Mouse (Mus musculus) thymus, postnatal 36 days (tissue): ENCODE results near the gene Slc44a3.

Source experiments
- DNase-seq, 2 experiments: peaks; one replicate each; pipeline ENCODE4 v3.0.0; 2022; ENCODE audit warnings: mixed read lengths in 2 of 2

Slc44a3 gene

DNA sequence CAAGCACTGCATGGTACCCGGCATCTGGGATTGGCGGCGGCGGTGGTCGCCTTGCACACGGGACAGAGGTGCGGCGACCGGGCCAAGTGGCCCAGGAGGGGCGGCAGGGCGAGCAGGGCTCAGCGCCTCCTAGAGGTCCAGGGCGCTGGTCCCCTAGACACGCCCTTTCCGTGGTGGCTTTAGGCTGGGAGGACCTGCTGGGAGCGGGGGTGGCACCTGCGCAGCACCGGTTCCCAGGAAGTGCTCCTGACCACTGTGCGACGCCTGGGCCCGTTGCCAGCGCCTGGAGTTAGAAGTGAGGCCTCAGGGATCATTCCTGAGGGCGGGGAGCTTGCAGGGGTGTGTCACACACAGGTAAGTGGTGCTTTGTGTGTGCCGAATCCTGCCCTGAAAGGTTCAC is at the start of gene Slc44a3:
Slc44a3 (minus strand) TSS at position 229 of the 400 bp plus-strand sequence.
- DNase-seq: peak; percentile 20 to 35

DNA sequence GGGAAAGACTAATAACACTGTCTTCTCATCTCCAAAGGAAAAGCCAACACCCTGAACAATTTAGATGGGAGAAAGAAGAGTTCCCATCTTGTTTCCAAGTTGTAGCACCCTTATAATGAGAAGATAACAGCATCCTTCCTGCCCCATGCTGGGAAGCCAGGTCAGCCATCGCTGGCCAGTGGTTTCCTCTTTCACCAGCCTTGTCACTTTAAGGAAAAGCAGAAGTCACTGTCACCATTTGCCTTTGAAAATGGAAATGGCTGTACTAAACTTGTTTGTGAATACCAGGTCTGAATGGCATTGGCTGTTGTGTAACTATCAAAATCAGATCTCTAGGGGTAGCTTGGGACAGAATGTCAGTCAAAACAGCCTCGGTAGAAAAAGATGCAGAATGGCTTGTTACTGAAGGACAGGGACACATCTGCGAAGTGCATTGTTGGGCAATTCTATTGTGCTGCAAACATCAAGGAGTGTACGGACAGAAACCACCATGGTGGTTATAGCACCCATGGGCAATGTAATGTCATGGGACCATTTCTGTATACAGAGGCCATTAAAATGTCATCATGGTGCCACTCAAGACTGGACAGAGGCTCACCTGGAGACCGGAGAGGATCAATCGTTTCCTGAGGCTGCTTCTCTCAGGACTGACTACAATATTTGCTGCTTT is 47.8 kb upstream of the Slc44a3 start:
- no peak for DNase-seq

DNA sequence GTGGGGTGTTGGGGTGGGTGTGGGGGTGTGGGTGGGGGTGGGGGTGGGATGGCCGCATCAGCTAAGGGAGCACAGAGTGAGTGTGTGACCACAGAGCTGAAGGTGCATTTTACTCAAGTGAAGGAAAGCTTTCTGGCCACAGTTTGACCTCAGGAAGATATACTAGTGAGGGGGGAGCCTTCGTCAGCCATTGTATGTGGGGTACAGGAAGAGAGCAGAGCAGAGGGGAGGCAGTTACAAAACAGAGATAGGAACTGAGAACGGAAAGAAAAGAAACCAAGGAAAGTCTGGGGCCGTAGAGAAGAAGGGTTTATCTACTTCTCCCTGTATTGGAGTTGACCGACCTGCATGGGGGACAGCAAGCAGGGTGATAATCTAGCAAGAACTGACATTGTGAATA is 47.2 kb upstream of the Slc44a3 start:
- no peak for DNase-seq

DNA sequence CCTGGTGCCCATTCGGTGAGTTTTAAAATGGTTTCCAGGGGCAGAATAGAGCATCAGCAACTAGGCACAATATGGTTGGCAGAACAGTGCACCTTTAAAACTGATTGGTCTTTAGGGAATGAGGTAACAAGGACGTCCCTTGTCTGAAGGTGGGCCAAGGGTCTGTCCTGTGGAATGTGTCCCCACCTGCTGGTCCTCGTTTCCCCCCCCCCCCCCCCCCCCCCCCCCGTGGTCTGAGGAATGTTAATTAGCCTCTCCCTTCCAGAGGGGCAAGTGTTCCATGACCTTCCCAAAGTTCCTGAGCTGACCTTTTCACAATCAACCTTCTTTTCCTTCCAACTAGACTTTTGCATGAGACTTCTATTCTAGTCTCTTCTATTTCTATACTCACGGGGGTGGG is 46.5 kb upstream of the Slc44a3 start:
- no peak for DNase-seq

DNA sequence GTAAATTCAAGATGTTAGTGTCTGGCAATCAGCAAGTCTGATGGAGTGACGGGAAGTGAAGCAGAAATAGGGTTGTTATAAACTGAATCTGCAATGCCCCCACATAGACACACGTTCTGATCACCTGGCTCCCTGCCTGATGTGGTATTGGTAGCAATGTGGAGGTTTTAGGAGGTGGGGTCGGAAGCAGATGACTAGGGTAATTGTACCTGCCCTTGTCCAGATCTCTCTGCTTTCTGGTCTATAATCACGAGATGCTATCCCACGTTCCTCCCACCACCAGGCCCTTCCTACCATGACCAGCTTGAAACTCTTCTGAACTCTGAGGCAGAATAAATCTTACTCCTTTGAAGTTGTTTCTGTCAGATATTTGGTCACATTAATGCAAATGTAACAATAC is 45.4 kb upstream of the Slc44a3 start:
- DNase-seq: no peak

GRCm38 (mm10) chr3:121577032-121577591 is 44.9 kb upstream of the Slc44a3 start:
- DNase-seq: no peak

GRCm38 (mm10) chr3:121576367-121576766 is 44.2 kb upstream of the Slc44a3 start:
- DNase-seq: no peak

DNA sequence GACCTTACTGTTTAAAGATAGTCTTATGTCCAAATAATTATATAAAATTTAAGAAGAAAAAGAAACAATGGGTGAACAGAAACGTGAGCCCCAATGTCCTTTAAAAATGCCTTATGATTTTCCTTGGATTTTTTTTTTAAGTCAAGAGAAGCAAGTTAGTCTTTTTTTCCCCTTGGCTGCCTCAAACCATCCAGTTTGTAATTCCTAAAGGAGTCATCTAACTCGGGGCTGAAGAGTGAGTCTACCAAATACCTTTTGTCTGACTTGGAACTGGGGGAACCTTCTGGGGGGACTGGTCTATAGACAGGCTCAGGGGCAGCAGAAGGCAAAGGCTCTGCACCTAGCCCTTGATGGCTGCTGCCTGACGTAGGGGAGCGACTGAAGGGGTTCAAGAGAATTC is 42.2 kb upstream of the Slc44a3 start:
- DNase-seq: no peak

DNA sequence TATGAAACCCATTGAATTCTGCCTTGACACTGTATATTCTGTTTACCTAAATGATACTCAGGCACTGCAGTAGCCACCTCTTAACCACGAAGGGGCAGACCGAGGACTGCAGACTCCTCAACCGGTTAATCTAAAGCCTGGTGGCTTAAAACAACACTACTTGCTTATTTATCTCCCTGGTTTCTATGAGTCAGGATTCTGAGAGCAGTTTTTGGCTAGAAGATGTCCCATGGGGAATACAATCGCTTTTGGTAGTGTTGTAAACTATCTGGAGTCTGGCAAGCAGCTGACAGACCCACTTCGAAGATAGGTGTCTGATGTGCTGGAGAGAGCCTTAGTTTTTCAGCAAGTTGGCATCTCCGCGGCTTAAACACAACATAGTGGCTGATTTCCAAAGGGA is 41.7 kb upstream of the Slc44a3 start:
- no peak for DNase-seq

DNA sequence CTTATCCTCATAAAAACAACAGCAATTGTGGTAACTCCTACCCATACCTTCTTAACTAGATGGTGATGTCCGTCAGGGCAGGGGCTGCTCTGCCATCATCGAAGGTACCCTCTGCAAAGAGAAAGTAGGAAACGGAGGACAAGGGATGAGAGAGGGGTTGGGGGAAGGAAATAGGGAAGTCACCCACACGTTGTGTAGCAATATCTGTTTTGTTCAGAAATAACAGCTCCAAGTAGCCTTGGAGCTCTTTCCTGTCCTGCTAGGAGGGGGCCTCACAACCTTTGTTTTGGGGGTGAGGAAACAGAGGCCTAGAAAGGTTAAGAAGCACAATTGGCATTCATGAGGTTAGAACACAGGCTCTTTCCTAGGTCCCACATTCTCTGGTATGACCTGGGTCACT is 39.3 kb upstream of the Slc44a3 start:
- DNase-seq: no peak

GRCm38 (mm10) chr3:121570623-121571022 is 38.4 kb upstream of the Slc44a3 start:
- DNase-seq: no peak

- no peak for DNase-seq
Observed at GRCm38 (mm10) chr3:121569767-121570166, 37.6 kb upstream of the Slc44a3 start.

- no peak for DNase-seq
Observed at GRCm38 (mm10) chr3:121569004-121569403, 36.8 kb upstream of the Slc44a3 start.

DNA sequence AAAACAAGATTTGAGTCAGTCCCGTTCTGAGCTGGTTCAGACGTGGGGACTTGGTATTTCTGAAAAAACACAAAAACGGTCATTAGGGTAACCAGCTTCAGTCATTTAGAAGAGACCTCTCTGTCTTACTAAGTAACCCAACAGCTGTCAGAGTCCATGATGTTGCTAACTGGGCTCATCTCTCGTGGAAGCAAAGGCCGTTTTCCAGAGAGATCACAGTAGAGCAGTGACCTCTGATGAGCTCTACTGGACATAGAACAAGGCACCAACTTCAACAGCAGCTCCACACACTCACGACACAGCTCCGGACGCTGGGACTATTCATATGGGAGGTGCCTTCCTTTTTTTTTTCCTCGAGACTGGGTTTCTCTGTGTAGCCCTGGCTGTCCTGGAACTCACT is 35.7 kb upstream of the Slc44a3 start:
- DNase-seq: no peak

- no peak for DNase-seq
Observed at GRCm38 (mm10) chr3:121567337-121567900, 35.2 kb upstream of the Slc44a3 start.

- DNase-seq: no peak
Observed at GRCm38 (mm10) chr3:121566901-121567300, 34.7 kb upstream of the Slc44a3 start.

- no peak for DNase-seq
Observed at GRCm38 (mm10) chr3:121561803-121562202, 29.6 kb upstream of the Slc44a3 start.

DNA sequence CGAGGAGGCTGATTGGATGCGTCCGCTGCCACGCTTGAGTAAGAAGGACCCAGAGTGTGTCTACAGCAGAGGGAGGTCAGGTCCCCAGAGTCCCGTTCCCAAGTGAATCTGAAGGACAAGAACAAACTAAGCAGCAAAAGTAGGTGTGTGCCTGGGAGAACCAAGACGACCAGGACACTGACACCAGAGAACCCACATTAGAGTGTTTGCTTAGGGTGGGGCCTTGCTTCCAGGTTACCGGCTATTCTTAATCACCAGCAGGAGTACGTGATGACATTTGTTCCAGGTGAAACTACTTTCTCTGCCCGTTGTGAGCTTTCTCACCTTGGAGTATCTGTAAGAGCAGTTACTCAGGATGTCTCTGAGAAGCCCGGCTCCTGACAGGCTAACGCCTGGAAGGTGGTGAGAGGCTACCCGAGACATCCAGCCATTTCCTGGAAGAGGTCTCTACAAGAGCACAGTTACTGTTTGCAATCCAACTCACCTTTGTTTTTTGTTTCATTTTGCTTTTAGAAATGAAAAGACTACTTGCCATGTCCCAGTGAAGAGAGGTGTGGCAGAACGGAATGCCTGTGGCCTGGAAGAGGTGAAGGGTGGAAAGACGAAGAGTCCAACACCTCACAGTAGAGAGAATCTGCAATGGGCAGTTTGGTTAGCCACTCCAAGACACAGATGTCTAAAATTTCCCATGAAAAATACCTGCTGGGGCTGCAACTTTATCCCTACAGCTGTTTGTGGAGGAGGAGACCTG is 28.1 kb upstream of the Slc44a3 start:
- DNase-seq: no peak

DNA sequence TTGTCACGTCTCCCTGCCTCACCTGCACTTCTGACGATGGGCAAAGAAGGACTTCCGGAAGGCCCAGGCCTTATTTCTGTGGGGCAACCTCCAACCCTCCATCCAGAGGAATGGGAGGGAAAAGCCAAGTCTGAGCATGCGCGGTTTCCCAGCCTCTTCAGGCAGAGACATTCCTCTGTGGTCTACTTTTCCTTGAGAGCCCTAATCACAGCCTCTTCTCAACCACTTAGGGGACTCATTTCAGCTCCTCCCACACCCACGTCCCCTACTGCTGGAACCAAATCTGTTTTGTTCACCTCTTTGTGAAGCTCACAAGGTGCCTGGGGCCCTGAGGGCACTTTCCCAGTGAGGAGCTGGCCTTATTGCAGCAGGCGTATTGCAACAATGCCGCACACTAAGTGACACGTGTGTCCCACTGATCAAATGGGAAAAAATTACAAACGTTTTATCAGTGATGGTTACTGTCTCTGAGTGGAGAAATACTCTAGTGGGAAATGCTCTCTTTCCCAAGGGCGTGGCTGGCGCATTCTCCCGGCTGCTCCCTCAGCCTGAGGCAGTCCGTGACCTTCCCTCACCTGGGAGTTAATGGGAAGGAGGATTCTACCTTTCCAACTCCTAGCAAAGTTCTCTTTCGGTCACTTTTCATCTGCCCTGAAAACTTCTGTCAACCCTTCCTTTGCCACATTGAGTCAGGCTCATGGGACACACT is 27.4 kb upstream of the Slc44a3 start:
- no peak for DNase-seq

DNA sequence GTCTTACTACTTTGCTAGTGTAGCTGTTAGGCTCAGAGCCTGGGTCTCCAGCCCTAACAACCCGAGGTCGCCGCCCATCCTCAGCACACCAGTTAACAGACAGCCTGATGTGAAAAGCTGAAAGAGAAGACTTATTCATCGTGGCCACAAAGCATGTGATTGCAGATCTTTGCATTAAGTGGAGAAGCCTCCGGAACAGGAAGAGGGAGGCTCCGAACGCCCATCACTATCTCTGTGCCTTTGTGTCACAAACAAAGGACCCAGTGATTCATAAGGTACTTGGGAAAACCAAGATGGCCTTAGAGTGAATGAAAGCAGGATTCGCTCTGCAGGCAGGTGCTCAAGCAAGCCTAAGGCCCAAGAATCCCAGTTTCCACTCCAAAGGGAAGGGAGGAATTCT is 26.7 kb upstream of the Slc44a3 start:
- no peak for DNase-seq

GRCm38 (mm10) chr3:121556304-121556703 is 24.1 kb upstream of the Slc44a3 start:
- no peak for DNase-seq

GRCm38 (mm10) chr3:121553294-121553693 is 21.1 kb upstream of the Slc44a3 start:
- DNase-seq: no peak

DNA sequence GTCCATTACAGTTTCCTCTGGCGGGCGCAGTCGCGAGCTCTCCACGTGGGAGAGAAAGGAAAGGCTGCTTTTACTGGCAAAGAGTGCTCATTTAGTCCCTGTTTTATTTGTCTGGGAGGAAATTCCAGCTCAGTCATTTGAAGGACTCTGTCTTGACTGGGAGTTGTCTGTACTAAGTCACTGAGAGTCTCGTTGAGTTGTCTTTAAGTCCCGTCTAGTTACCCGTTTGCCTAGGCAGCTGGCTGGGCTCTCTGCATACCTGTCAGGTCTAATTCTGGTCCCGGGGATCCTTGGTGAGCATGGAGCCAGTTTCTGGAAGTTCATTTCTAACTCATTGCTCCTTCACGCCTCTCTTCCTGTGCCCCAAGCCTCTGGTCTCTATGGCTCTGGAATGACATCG is 20.5 kb upstream of the Slc44a3 start:
- DNase-seq: no peak
